Mouse (Mus musculus): ENCODE results near the gene Gpt2.

Gpt2 gene

GRCm38 (mm10) chr8:85487906-85488620 is 4.3 kb upstream of the Gpt2 start:
- DNase-seq, result no peak

GRCm38 (mm10) chr8:85488631-85489030 is 3.7 kb upstream of the Gpt2 start:
- DNase-seq, result no peak

- DNase-seq, result no peak
Observed at GRCm38 (mm10) chr8:85489546-85489945, 2.8 kb upstream of the Gpt2 start.

GRCm38 (mm10) chr8:85492940-85493931 is 860 bp downstream of the Gpt2 start:
- no peak for DNase-seq

- no peak for DNase-seq
Observed at GRCm38 (mm10) chr8:85496125-85496524, 3.7 kb downstream of the Gpt2 start.

- DNase-seq, result no peak
Observed at GRCm38 (mm10) chr8:85496778-85497177, 4.4 kb downstream of the Gpt2 start.

- no peak for DNase-seq
Observed at GRCm38 (mm10) chr8:85498577-85498976, 6.2 kb downstream of the Gpt2 start.

- no peak for DNase-seq
Observed at GRCm38 (mm10) chr8:85500460-85500859, 8.1 kb downstream of the Gpt2 start.

GRCm38 (mm10) chr8:85500955-85501685 is 8.7 kb downstream of the Gpt2 start:
- DNase-seq, result no peak

- DNase-seq, result no peak
Observed at GRCm38 (mm10) chr8:85502381-85502780, 10.0 kb downstream of the Gpt2 start.

- DNase-seq, result no peak
Observed at GRCm38 (mm10) chr8:85503065-85503464, 10.7 kb downstream of the Gpt2 start.

GRCm38 (mm10) chr8:85504704-85505103 is 12.3 kb downstream of the Gpt2 start:
- no peak for DNase-seq

- DNase-seq, result no peak
Observed at GRCm38 (mm10) chr8:85506620-85507019, 14.2 kb downstream of the Gpt2 start.

- no peak for DNase-seq
Observed at GRCm38 (mm10) chr8:85508661-85509060, 16.3 kb downstream of the Gpt2 start.

GRCm38 (mm10) chr8:85512234-85512633 is 19.9 kb downstream of the Gpt2 start:
- DNase-seq, result peak; percentile 45

- no peak for DNase-seq
Observed at GRCm38 (mm10) chr8:85513283-85513682, 20.9 kb downstream of the Gpt2 start.

- DNase-seq, result no peak
Observed at GRCm38 (mm10) chr8:85515391-85515790, 23.0 kb downstream of the Gpt2 start.

GRCm38 (mm10) chr8:85517336-85517735 is 25.0 kb downstream of the Gpt2 start:
- no peak for DNase-seq

- no peak for DNase-seq
Observed at GRCm38 (mm10) chr8:85517956-85518355, 25.6 kb downstream of the Gpt2 start.

GRCm38 (mm10) chr8:85520586-85520985 is 28.2 kb downstream of the Gpt2 start:
- DNase-seq, result no peak

- no peak for DNase-seq
Observed at GRCm38 (mm10) chr8:85521332-85521731, 29.0 kb downstream of the Gpt2 start.

GRCm38 (mm10) chr8:85524086-85524485 is 31.7 kb downstream of the Gpt2 start:
- no peak for DNase-seq

GRCm38 (mm10) chr8:85526105-85526504 is 33.7 kb downstream of the Gpt2 start:
- peak; percentile 62 for DNase-seq

All from lung, postnatal 36 days (tissue).